Mouse (Mus musculus) limb, embryonic 14.5 days (tissue): ENCODE data around the gene D430019H16Rik. TPM values are rescaled to one million over a fixed set of nuclear protein-coding genes. Genes with fewer than 3 reads are reported as not detected.

Source experiments
- ATAC-seq: fragments of 200-750 bp; cut with Nextera tagmentation; 2 replicates; pipeline ENCODE4 v1.8.0; 2017; ENCODE audit warnings: low read depth, moderate number of reproducible peaks, moderate TSS enrichment; ENCODE audit not compliant: low FRiP score
- DNase-seq: peaks from one replicate; pipeline ENCODE4 v3.0.0-alpha.2; 2015; ENCODE audit warnings: low spot score
- H3K27ac ChIP-seq: fragments of 300-500 bp; sonication (generic); replicated peaks from 2 replicates; pipeline ENCODE4 v1.5.1; 2014; ENCODE audit warnings: low read depth, mild to moderate bottlenecking, low read length, moderate library complexity, mixed read lengths
- H3K27me3 ChIP-seq: fragments of 300-500 bp; sonication (generic); 2 replicates; pipeline ENCODE4 v1.6.1; 2014; ENCODE audit warnings: low read length, mixed read lengths; ENCODE audit not compliant: control insufficient read depth, insufficient read depth
- H3K36me3 ChIP-seq: fragments of 300-500 bp; sonication (generic); 2 replicates; pipeline ENCODE4 v1.6.1; 2014; ENCODE audit warnings: mild to moderate bottlenecking, low read length, moderate library complexity, mixed read lengths; ENCODE audit not compliant: control insufficient read depth, insufficient read depth
- H3K4me1 ChIP-seq: fragments of 300-500 bp; sonication (generic); 2 replicates; pipeline ENCODE4 v1.6.1; 2014; ENCODE audit warnings: antibody characterized with exemption, low read length, mixed read lengths; ENCODE audit not compliant: control insufficient read depth, insufficient read depth
- H3K4me2 ChIP-seq: fragments of 300-500 bp; sonication (generic); replicated peaks from 2 replicates; pipeline ENCODE4 v1.6.1; 2014; ENCODE audit warnings: low read depth, mild to moderate bottlenecking, low read length, moderate library complexity; ENCODE audit not compliant: severe bottlenecking
- H3K4me3 ChIP-seq: fragments of 300-500 bp; sonication (generic); replicated peaks from 2 replicates; pipeline ENCODE4 v1.5.1; 2014; ENCODE audit warnings: low read length
- H3K9ac ChIP-seq: fragments of 300-500 bp; sonication (generic); 2 replicates; pipeline ENCODE4 v1.6.1; 2014; ENCODE audit warnings: mild to moderate bottlenecking, low read depth, low read length, moderate library complexity; ENCODE audit not compliant: severe bottlenecking
- H3K9me3 ChIP-seq: fragments of 300-500 bp; sonication (generic); 2 replicates; pipeline ENCODE4 v1.6.1; 2016; ENCODE audit warnings: low read length; ENCODE audit not compliant: control insufficient read depth
- POLR2A ChIP-seq: fragments of 200-500 bp; IDR thresholded peaks from 2 replicates; pipeline ENCODE4 v1.8.0; 2012; ENCODE audit warnings: inconsistent platforms, mild to moderate bottlenecking, moderate library complexity, borderline replicate concordance; ENCODE audit not compliant: insufficient read depth, insufficient read length; ENCODE audit errors: extremely low read depth
- WGBS: fragments of 180-500 bp; shearing (Covaris S2); extraction: QIAGEN DNeasy Blood & Tissue Kit; methylation state at CpG from one replicate; pipeline ENCODE4 v1.1.7; 2014; 5-methylcytosine and 5-hydroxymethylcytosine counted together
- polyA plus RNA-seq, 2 experiments: library from polyadenylated mRNA; depleted of rRNA in 1 of 2; stranded (reverse) in 1 of 2; unstranded in 1 of 2; fragments of >200 nt; fragmentation: Nextera tagmentation in 1 of 2; extraction: Ambion mirVana in 1 of 2; gene quantifications; 2 replicates each; pipeline versions ENCODE4 v1.2.1 to v1.2.3; 2012 to 2014

D430019H16Rik gene
- polyA plus RNA-seq, 2 experiments: 4.2 to 19.3 TPM

DNA sequence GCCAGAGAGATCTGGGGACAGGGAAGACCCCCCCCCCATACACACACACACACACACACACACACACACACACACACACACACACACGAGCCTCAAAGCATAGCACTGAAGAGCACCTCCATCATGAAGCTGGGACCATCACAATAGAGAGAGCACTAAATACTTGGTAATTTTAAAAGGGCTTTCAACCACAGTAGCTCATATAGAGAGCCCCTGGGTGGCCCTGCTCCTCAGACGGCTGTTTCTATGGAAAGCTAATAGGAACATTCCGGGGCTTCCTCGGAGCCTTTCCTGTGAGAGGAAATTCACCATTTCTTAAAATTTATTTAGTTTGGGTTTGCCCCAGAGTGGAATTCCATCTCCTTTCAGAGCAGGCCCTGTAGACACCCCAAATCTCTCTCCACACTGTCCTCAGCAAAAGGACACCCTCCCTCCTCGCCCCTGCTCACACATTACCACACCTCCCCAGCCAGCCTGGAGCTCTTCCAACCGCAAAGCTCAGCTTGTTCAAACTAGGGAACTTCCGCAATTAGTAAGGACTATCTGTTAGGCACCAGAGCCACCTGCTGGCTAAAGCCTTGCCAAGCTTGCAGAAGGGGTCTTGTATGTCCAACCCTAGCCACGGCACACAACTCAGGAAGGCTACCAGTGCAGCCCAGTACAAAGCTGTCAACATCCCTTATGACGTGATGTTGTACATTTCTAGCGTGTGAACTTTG, 26.5 kb upstream of the D430019H16Rik start:
- Histone ChIP-seq H3K4me1 (no peaks in the 10 kb centered on the region), H3K4me2 (peak overlapping the region; percentile 31), H3K9me3 (no peaks in the 10 kb centered on the region), H3K27ac (no peak overlapping the region), H3K27me3 (no peaks in the 10 kb centered on the region), H3K36me3 (no peaks in the 10 kb centered on the region), H3K9ac (no peak overlapping the region), H3K4me3 (no peak overlapping the region)
- peak; percentile 72 for ATAC-seq
- DNase-seq: peak; percentile 91
- no peak for TF ChIP-seq POLR2A
- WGBS: 18% methylated on average over 10 of the region's 10 CpGs

DNA sequence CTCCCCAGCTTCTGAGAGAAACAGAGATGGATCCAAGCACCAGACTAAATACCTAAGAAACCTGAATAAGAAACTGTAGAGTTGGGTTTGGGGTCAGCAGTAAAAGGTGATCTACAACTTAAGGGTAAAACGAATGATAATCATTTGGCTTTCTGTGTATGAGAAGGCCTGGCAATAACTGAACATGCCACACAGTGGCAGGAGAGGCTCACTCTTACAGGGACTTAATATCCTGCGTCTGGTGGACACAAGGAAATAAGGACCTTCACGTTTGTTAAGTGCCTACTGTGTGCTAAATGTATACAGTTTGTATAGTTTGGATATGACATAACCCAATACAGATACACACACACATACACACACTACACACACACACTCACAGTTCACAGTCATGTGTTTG, 21.8 kb upstream of the D430019H16Rik start:
- no peaks in the 10 kb centered on the region for H3K9me3 ChIP-seq
- H3K4me1 ChIP-seq: no peaks in the 10 kb centered on the region
- no peaks in the 10 kb centered on the region for H3K36me3 ChIP-seq
- ATAC-seq: no peak
- H3K4me2 ChIP-seq: no peak overlapping the region
- H3K9ac ChIP-seq: no peak overlapping the region
- no peak for TF ChIP-seq POLR2A
- no peaks in the 10 kb centered on the region for H3K27me3 ChIP-seq
- no peak overlapping the region for H3K4me3 ChIP-seq
- no peak overlapping the region for H3K27ac ChIP-seq
- no peak for DNase-seq
- 43% methylated on average over 3 of the region's 3 CpGs for whole genome bisulfite sequencing

DNA sequence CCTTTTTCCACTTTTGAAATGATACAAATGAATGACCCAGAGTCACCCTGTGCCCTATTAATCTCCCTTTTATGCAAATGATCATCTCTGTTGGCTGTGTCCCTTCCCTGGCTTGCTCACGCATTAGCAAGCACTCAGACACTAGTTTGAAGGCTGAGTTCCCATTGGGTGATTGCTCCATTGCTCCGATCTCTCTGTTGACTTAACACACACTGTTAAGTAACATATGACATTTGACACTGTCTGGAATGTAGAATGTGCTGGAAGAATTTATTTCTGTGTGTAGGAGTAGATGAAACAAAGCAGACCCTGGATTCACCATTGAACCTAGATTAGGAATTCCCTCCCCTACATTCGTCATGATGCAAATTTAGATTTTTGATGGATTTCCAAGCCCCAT, 20.8 kb upstream of the D430019H16Rik start:
- 73% methylated on average over 3 of the region's 3 CpGs for WGBS
- no peak overlapping the region for H3K27ac ChIP-seq
- H3K4me3 ChIP-seq: no peak overlapping the region
- no peak overlapping the region for H3K4me2 ChIP-seq
- H3K9ac ChIP-seq: no peak overlapping the region
- no peaks in the 10 kb centered on the region for H3K4me1 ChIP-seq
- TF ChIP-seq POLR2A: no peak
- ATAC-seq: no peak
- no peaks in the 10 kb centered on the region for H3K27me3 ChIP-seq
- no peaks in the 10 kb centered on the region for H3K36me3 ChIP-seq
- no peaks in the 10 kb centered on the region for H3K9me3 ChIP-seq
- no peak for DNase-seq

DNA sequence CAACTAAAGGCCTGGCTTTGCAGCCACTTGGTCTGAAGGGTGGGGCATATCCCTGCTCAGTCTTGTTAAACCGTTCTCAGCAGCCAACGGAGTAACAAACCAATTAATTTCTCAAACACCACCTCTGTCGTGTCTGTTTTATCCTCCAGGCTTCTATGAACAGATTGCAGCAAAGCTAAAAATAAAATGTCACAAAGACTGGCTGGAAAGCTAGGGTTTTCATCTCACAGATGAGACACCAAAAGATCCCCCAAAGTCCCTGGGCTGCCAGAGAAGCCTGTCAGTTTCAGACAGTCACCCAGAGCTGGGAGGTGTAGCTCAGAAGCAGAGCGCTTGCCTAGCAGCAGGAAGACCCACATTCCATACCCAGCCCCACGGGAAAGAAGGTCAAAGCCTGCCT, 15.4 kb upstream of the D430019H16Rik start:
- TF ChIP-seq POLR2A: no peak
- no peaks in the 10 kb centered on the region for H3K4me1 ChIP-seq
- H3K36me3 ChIP-seq: no peaks in the 10 kb centered on the region
- H3K4me3 ChIP-seq: no peak overlapping the region
- no peaks in the 10 kb centered on the region for H3K9me3 ChIP-seq
- DNase-seq (no peak), ATAC-seq (no peak)
- H3K27me3 ChIP-seq: no peaks in the 10 kb centered on the region
- 30% methylated on average over 5 of the region's 5 CpGs for WGBS
- no peak overlapping the region for H3K9ac ChIP-seq
- H3K27ac ChIP-seq: no peak overlapping the region
- no peak overlapping the region for H3K4me2 ChIP-seq

DNA sequence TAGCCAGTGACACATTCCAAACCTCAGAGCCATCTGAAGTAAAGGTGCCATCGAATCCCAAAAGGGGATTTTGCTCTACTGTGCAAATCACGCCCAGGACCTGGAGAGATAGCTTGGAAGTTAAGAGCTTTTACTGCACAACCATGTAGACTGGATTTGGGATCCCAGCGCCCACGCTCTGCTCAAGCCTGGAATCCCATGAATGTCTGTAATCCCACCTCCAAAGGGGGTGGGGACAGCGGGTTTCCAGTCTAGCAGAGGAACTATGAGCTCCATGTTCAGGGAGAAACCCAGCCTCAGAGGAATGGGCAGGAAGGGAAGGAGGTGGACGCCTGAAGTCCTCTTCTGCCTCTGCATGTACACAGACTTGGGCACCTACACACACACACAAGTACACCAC, 13.7 kb upstream of the D430019H16Rik start:
- ATAC-seq: no peak

More for the DNA sequence above, 13.7 kb upstream of the D430019H16Rik start:
- Histone ChIP-seq H3K4me2 (no peak overlapping the region), H3K9ac (no peak overlapping the region), H3K27me3 (no peaks in the 10 kb centered on the region), H3K27ac (no peak overlapping the region), H3K4me1 (no peaks in the 10 kb centered on the region), H3K4me3 (no peak overlapping the region), H3K36me3 (no peaks in the 10 kb centered on the region), H3K9me3 (no peaks in the 10 kb centered on the region)
- WGBS: 68% methylated on average over 6 of the region's 6 CpGs
- no peak for DNase-seq
- no peak for TF ChIP-seq POLR2A
